Mouse (Mus musculus): ENCODE measurements at regions not wholly inside any gene's neighbourhood (a gene's known extent, or its start where the extent isn't known, plus 50 kb on each side); places are given as distances from the start of the nearest gene placed in this dataset.

- TF ChIP-seq CTCF (IDR thresholded peaks at IDR 0.05; ENCODE audit: extremely low read depth, insufficient read depth, insufficient read length, insufficient replicate concordance), result no peak
- TF ChIP-seq POLR2A (IDR thresholded peaks at IDR 0.05; ENCODE audit: low read depth, low read length), result no peak
These were observed 58.6 kb upstream of the Tsc22d1 start for GRCm38 (mm10) chr14:76356161-76356560.
